ENCODE assay signal across 8 mouse cellular contexts in genomic region chr11:43493815-43494409, GRCm38 (mm10). TPM values are rescaled to one million over a fixed set of nuclear protein-coding genes. Genes with fewer than 3 reads are reported as not detected.
A peak's percentile ranks its signal among the peaks of the same experiment; 100 is the strongest.
DNase-seq lines count a peak whose midpoint lies in the region; ATAC-seq and TF ChIP-seq lines count a peak whose summit lies in the region.

No protein-coding gene starts in this region.

- H3K27ac ChIP-seq in kidney, adult 2 months (ENCODE audit: insufficient read depth, low read depth, low read length): no peak overlapping the region
- no peak overlapping the region for H3K27ac ChIP-seq in limb, embryonic 12.5 days
- 0 out of 2 replicates have a peak overlapping the region, but pooled peaks have one; percentile 1 for H3K27ac ChIP-seq in midbrain, embryonic 15.5 days

- H3K36me3 ChIP-seq in kidney, adult 2 months (ENCODE audit: control insufficient read depth, insufficient read depth, low read length): no peaks in the 10 kb centered on the region
- no peaks in the 10 kb centered on the region for H3K36me3 ChIP-seq in limb, embryonic 12.5 days
- H3K36me3 ChIP-seq in midbrain, embryonic 15.5 days (replicated peaks): no peaks in the 10 kb centered on the region

- 26% methylated on average over 6 of the region's 6 CpGs for WGBS in kidney, adult 2 months
- 24% methylated on average over 6 of the region's 6 CpGs for WGBS in limb, embryonic 12.5 days
- 23% methylated on average over 6 of the region's 6 CpGs for WGBS in midbrain, embryonic 15.5 days

- H3K9me3 ChIP-seq in limb, embryonic 12.5 days: no peaks in the 10 kb centered on the region
- no peaks in the 10 kb centered on the region for H3K9me3 ChIP-seq in midbrain, embryonic 15.5 days

- no peaks in the 10 kb centered on the region for H3K27me3 ChIP-seq in kidney, adult 2 months (replicated peaks; ENCODE audit: control insufficient read depth, insufficient read depth, low read length)
- H3K27me3 ChIP-seq in limb, embryonic 12.5 days: no peaks in the 10 kb centered on the region
- H3K27me3 ChIP-seq in midbrain, embryonic 15.5 days (replicated peaks): no peaks in the 10 kb centered on the region

- no peaks in the 10 kb centered on the region for H3K4me1 ChIP-seq in kidney, adult 2 months (ENCODE audit: control insufficient read depth, insufficient read depth, low read length)
- no peaks in the 10 kb centered on the region for H3K4me1 ChIP-seq in limb, embryonic 12.5 days (replicated peaks)
- peaks cover 11% of the 10 kb centered on the region for H3K4me1 ChIP-seq in midbrain, embryonic 15.5 days

- DNase-seq in urinary bladder, postnatal 25 days (ENCODE audit: low spot score): peak; percentile 69
- no peak for DNase-seq in urinary bladder, adult 2 months (ENCODE audit: low spot score)
- DNase-seq in embryo, embryonic 11.5 days (ENCODE audit: low read depth, low spot score): peak; percentile 58
- DNase-seq in heart, adult 18-20 months: peak; percentile 58 to 86
- DNase-seq in kidney, adult 2 months: peak; percentile 62
- DNase-seq in spleen, postnatal 36 days (ENCODE audit: low spot score in 2 of 2): peak; percentile 6 to 11

- H3K4me3 ChIP-seq in kidney, adult 2 months (ENCODE audit: insufficient read depth, low read depth, low read length): no peak overlapping the region
- H3K4me3 ChIP-seq in limb, embryonic 12.5 days (replicated peaks): no peak overlapping the region
- H3K4me3 ChIP-seq in midbrain, embryonic 15.5 days: no peak overlapping the region

- TF ChIP-seq POLR2A in kidney, adult 2 months (IDR thresholded peaks at IDR 0.05; ENCODE audit: low read depth, low read length): no peak

- peak; percentile 83 for TF ChIP-seq CTCF in kidney, adult 2 months (conservative IDR thresholded peaks at IDR 0.05; ENCODE audit: insufficient read depth, insufficient read length, low read depth, low read length)

- no peak overlapping the region for H3K4me2 ChIP-seq in limb, embryonic 12.5 days
- no peak overlapping the region for H3K4me2 ChIP-seq in midbrain, embryonic 15.5 days

- no peak overlapping the region for H3K9ac ChIP-seq in limb, embryonic 12.5 days (replicated peaks)
- no peak overlapping the region for H3K9ac ChIP-seq in midbrain, embryonic 15.5 days

- peak; percentile 72 for ATAC-seq in limb, embryonic 12.5 days (ENCODE audit: insufficient number of reproducible peaks, insufficient read depth, low FRiP score, low TSS enrichment, low read depth)
- peak; percentile 79 for ATAC-seq in midbrain, embryonic 15.5 days (replicated peaks)

RNA-seq across cellular contexts. Expression of gene C1qtnf2, which starts 19.8 kb away (rescaled TPM):
- polyA plus RNA-seq in urinary bladder, adult 2 months (2012; rRNA removed): 47.2 and 53.2 TPM in 2 replicates
- 1 to 10 TPM; 3.8 to 4.2 TPM for total RNA-seq in heart, adult 18-20 months (2021)
- 15.3 and 15.4 TPM in 2 replicates for polyA plus RNA-seq in kidney, adult 2 months (2012; rRNA removed)
- polyA plus RNA-seq in limb, embryonic 12.5 days (2016; fragmentation: Nextera tagmentation; extraction: Ambion mirVana): 3.2 and 5.0 TPM in 2 replicates
- polyA plus RNA-seq in midbrain, embryonic 15.5 days (2015; fragmentation: Nextera tagmentation; extraction: Ambion mirVana): 9.7 and 10.0 TPM in 2 replicates

RNA-seq across cellular contexts. Expression of gene Ccnjl, which starts 34.7 kb away (rescaled TPM):
- polyA plus RNA-seq in urinary bladder, adult 2 months (2012; rRNA removed): 3.3 and 4.0 TPM in 2 replicates
- 1 to 10 TPM; 1.3 to 1.6 TPM for total RNA-seq in heart, adult 18-20 months (2021)
- polyA plus RNA-seq in kidney, adult 2 months (2012; rRNA removed): 1.0 and 1.1 TPM in 2 replicates
- polyA plus RNA-seq in limb, embryonic 12.5 days (2016; fragmentation: Nextera tagmentation; extraction: Ambion mirVana): 22.6 and 23.3 TPM in 2 replicates
- 13.7 and 15.3 TPM in 2 replicates for polyA plus RNA-seq in midbrain, embryonic 15.5 days (2015; fragmentation: Nextera tagmentation; extraction: Ambion mirVana)
